Mouse (Mus musculus) heart, adult 9 months (tissue): ENCODE measurements around the gene Krt32.

Experiments used
- DNase-seq, 2 experiments: peaks; one replicate each; pipeline ENCODE4 v3.0.0; 2022; ENCODE audit warnings: low spot score in 2 of 2

Krt32 gene

GRCm38 (mm10) chr11:100087861-100088260, at the start of gene Krt32:
Gene Krt32 (minus strand): TSS chr11:100088226.
- DNase-seq = no peak

DNA sequence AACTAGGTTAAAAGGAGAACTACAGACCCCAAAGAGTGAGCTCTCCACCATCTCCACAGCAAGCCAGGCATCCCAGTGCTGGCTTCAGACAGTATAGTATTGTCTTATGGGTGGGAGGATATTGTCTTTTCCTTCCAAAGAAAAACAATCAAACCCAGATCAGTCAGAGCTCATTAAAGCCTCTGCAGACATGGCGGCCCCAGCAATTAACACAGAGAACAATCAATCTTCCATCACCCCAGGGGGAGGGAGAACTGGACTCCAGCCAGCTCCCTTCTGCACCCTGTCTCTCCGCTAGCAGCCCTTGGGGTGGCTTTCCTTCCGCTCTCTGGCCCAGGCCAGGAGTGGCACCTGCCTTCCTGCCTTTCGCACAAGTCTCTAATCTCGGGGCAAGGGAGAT, 49.7 kb upstream of the Krt32 start:
- DNase-seq = no peak

GRCm38 (mm10) chr11:100136559-100136958, 48.5 kb upstream of the Krt32 start:
- no peak for DNase-seq

- DNase-seq = no peak
Measured at GRCm38 (mm10) chr11:100135731-100136130, 47.7 kb upstream of the Krt32 start, which contains the start of gene Krt15. Gene Krt15 (minus strand): TSS chr11:100135928.

GRCm38 (mm10) chr11:100124901-100125300, 36.9 kb upstream of the Krt32 start:
- no peak for DNase-seq

DNA sequence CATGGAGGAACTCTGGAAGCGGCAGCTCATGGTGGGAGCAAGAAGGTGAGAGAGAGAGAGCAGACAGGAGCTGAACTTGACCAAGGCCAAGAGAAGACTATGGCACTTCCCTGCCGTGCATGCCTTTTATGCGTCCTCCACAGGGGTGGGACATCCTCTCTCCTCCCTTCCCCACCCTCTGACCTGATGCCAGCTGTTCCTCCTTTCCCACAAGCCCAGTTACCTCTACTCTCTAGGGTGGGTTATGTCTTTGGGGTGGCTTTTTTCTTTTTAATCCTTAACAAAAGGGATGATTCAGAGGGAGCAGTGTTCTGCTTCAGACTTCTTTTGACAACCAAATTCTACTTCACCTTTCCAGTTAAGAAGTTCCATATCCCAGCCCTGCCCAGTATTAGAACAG, 33.4 kb upstream of the Krt32 start, which contains the start of gene Krt13:
Gene Krt13, minus strand, starts transcription at position 101 of the 400 bp plus-strand sequence.
- DNase-seq = no peak

DNA sequence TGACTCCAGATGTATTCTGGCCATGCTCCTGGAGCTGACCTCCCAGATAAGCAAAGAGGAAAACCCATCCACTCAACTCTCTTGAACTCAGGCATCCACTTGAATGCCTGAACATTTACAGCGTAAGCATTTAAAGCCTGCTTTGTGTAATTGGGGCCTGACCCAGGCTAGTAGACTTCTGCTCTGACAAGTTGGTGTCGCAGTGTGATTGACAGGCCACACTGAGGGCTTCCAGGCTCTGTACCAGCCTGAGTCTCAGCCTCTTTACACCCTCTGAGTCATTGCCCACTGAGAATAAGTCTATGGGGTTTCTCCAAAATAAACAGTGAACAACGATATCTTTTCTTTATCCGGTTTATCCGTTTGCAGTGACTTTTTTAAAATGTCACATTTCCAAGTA, 32.3 kb upstream of the Krt32 start:
- no peak for DNase-seq

- no peak for DNase-seq
Measured at GRCm38 (mm10) chr11:100113742-100114029, 25.7 kb upstream of the Krt32 start.

- DNase-seq = no peak
Measured at GRCm38 (mm10) chr11:100112935-100113741, 25.1 kb upstream of the Krt32 start.

- no peak for DNase-seq
Measured at GRCm38 (mm10) chr11:100105576-100106122, 17.6 kb upstream of the Krt32 start, which contains the start of gene Krt36. Gene Krt36 (minus strand): TSS chr11:100105626.

GRCm38 (mm10) chr11:100102693-100103429, 14.8 kb upstream of the Krt32 start:
- no peak for DNase-seq

DNA sequence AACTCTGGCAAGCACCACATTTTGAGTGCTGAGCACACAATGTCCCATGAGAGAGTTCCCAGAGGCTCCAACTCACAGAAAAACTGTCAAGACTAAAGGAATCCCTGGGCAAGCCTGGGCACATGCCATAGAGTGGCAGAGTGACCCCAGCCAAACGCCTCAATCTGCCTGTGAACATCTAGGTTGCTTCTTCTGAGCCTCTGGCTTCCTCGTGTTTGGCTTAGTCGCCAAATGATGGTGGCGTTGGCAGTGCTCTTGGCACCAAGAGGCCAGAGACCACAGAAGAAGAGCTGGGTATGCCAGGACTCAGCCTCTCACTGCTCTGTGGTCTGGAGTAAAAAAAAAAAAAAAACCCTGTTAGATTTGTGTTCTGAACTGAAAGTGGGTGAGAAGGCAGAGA, 12.4 kb upstream of the Krt32 start:
- DNase-seq = no peak

DNA sequence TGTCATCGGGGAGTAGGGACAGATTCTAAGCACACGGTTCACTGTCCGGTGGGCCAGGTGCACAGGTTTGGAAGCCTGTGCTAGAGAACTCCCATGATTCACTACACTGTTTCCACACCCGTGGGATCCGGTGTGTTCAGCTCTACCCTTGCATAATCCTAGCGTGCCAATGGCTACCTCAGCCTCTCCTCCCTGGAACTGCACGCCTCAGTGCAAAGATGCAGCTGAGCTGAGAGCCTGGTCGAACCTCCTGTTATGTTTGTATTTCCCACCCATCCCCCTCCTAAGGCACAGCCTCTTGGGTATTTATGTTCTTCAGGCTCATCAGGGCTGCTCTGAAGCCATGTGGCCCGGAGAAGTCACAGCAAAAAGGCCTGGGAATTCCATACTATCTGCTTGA, 9.8 kb upstream of the Krt32 start:
- DNase-seq = no peak

GRCm38 (mm10) chr11:100096141-100096540, 8.1 kb upstream of the Krt32 start, which contains the start of gene Krt35:
Gene Krt35 (minus strand): TSS chr11:100096241.
- no peak for DNase-seq

DNA sequence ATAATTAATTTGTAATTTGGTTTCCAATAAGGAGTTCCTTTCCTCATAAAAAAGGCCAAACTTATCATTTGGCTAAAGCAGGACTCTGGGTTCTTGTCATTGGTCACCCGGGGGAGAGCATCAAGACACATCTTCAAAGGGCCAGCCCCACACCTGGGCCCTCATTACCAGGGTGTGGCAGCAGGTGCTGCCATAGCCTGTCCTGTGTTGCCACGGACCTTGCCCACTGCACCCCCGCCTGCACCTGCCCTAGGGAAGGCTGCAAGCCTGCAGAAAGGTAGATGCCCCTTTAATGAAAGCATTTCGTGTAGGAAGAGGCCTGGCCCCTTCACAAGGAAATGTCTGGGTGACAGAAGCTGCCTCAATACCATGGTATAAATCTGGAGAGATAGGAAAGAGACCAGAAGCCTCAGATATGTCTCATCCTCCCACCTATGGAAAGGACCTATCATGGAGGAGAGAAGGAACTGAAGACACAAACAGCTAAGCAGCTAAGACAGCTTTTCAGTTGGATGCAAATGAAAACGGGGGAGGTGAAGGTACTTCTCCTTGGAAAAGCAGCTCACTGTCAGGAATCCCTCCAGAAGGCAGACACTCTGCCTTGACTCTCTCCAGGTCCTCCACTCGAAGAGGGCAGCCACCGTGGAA, 476 bp upstream of the Krt32 start:
- DNase-seq = no peak

DNA sequence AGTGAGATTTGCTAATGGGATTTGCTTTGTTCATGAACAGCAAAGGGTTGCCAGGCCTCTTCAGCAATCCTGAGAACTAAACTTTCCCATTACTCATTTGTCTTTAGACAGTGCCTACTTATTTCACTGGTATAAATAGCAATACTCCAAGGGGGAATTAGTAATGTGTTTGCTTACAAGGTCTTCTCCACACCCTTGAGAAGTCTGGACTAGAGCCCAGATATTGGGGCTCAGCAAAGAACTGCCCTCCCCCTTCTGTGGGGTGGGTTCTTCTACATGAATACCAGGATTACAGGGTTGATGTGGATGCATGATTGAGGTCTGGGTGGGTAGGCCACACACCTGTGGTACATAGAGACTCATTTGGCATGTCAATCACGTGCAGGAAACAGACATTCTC, 14.2 kb downstream of the Krt32 start:
- no peak for DNase-seq

DNA sequence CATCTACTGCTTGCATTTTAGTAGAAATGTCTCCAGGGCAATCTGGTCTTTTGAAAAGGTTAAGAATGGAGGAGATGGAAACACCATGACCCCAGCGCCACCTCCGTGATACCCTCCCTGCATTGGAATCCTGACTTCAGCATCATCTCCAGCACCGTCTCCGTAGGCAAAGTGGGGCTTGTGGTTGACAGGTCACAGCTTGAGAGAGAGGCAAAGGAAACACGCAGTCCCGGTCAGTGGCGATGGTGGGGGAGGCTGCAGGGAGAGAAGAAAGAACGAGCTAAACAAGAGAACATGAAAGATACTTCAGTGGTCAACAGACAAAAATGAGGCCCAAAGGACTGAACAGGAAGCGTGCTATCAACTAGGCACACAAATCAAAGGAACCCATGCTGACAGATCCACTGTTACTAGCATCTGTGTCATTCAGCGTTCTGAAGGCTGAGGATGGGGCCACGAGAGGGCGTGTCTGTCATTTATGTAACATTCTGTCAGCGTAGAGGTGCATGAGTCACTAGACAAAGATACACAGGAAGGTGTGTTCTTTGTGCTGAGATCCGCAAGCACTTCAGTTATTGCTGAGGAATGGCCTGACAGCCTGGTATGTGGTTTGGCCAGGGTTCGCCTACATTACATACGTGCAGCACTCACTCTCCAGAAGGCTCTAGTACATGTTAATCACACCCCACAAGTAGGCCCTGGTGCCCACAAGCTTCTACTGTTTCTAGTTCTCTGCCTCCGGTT, 20.6 kb downstream of the Krt32 start:
- DNase-seq = no peak

DNA sequence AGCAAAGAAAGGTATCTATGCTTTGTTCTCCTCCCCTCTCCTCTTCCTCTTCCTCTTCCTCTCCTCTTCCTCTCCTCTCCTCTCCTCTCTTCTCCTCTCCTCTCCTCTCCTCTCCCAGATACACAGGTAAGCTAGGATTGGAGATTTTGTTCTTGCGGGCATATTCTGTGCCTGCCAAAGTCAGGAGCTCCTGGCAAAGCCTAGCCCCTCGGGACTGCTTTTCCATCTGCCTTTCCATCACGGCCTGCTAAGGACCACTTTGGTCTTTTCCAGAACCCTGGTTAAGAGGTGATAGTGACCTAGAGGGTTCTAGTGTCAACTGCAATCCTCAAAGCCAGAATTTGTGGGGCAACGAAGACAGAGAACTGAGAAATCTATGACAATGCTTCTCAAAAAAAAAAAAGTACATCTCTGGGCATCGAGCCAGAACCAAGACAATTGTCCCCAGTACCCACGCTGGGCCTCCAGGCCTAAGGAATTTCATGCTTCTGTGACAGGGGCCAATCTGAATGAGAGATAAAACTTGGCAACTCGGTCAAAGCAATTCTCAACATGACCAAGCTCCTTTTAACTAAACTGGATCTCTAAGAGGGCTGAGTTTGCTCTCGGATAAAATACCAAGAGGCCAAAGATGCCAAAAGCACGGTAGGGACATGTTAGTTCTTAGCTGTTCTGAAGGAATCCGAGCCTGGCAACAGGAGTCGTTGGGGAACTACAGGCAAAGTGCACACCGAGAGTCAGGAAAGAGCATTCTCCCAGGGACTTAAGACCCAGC, 21.6 kb downstream of the Krt32 start:
- DNase-seq = no peak

DNA sequence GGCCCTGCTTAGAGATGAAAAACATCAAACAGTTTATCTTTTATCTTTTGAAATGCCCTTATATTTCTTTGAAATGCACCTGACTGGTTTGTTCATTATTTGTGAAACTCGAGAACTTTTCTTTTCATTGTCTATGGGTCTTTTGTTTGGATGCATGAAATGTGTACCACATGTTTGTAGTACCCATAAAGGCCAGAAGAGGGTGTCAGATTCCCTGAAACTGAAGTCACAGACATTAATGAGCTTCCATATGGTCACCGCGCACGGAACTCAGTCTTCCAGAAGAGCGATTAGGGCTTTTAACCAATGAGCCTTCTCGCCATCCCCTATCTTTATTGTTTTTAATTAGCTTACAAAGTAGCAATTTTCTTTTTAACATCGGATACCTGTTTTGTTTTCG, 29.2 kb downstream of the Krt32 start:
- DNase-seq = no peak
